Mouse (Mus musculus) forebrain, embryonic 15.5 days (tissue): ENCODE data around the gene Hpse2. TPM values are rescaled to one million over a fixed set of nuclear protein-coding genes. Genes with fewer than 3 reads are reported as not detected.

ENCODE experiments used
- ATAC-seq: fragments of 200-750 bp; cut with Nextera tagmentation; replicated peaks from 2 replicates; pipeline ENCODE4 v1.8.0; 2017; ENCODE audit warnings: mild to moderate bottlenecking, moderate TSS enrichment, moderate library complexity
- H3K27ac ChIP-seq: fragments of 300-500 bp; sonication (generic); replicated peaks from 2 replicates; pipeline ENCODE4 v1.5.1; 2015; ENCODE audit warnings: mild to moderate bottlenecking, inconsistent platforms
- H3K27me3 ChIP-seq: fragments of 300-500 bp; sonication (generic); 2 replicates; pipeline ENCODE4 v1.6.1; 2015; ENCODE audit warnings: inconsistent platforms
- H3K36me3 ChIP-seq: fragments of 300-500 bp; sonication (generic); 2 replicates; pipeline ENCODE4 v1.6.1; 2015; ENCODE audit warnings: mild to moderate bottlenecking, inconsistent platforms
- H3K4me1 ChIP-seq: fragments of 300-500 bp; sonication (generic); 2 replicates; pipeline ENCODE4 v1.6.1; 2015; ENCODE audit warnings: inconsistent platforms
- H3K4me2 ChIP-seq: fragments of 300-500 bp; sonication (generic); replicated peaks from 2 replicates; pipeline ENCODE4 v1.6.1; 2015; ENCODE audit warnings: mild to moderate bottlenecking, inconsistent platforms
- H3K4me3 ChIP-seq: fragments of 300-500 bp; sonication (generic); 2 replicates; pipeline ENCODE4 v1.5.1; 2015; ENCODE audit warnings: mild to moderate bottlenecking, inconsistent platforms
- H3K9ac ChIP-seq: fragments of 300-500 bp; sonication (generic); replicated peaks from 2 replicates; pipeline ENCODE4 v1.6.1; 2015; ENCODE audit warnings: mild to moderate bottlenecking, inconsistent platforms
- H3K9me3 ChIP-seq: fragments of 300-500 bp; sonication (generic); 2 replicates; pipeline ENCODE4 v1.6.1; 2016; ENCODE audit warnings: inconsistent platforms
- WGBS: fragments of 180-500 bp; shearing (Covaris S2); methylation state at CpG from one replicate; pipeline ENCODE4 v1.1.7; 2015; ENCODE audit warnings: mixed read lengths; 5-methylcytosine and 5-hydroxymethylcytosine counted together
- polyA plus RNA-seq: library from polyadenylated mRNA; unstranded; fragments of >200 nt; fragmentation: Nextera tagmentation; extraction: Ambion mirVana; gene quantifications from 2 replicates; pipeline ENCODE4 v1.2.1, GENCODE M21; 2015

Gene Hpse2
- polyA plus RNA-seq, 1 experiment from 2014 or later, result 0.22 TPM

DNA sequence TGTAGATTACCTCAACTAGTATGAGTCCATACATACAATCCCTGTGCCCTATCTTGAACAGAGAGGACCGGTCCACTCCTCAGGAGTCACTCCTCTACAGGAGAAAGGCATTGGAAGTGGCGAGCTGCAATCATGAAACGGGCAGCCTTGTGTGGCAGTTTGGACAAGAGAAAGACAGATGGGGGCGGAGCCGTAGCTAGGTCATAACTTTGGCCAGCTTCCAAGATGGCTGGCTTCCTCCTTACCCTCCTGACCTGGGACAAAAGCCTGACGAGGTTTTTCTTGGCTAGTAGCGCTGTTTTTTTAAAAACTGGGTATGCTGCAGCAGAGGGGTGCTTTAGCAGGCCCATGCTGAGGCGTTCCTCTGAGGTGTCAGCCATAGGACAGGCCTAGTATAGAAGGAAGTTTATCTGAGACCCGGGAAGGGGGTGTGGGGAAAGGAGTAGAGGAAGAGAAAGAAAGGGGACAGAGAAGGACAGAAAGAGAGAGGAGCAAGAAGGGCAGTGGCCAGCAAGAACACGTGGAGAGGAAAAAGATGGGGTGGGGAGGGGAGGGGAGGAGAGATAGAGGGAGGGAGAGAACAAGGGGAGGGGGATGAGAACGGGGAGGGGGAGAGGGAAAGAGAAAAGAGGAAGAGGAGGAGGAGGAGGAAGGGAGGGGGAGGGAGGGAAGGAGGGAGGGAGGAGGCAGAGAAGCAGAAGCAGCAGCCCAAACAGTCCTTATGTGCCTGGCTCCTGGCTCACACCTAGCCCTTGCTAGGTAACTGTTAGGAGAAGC is 634.8 kb downstream of the Hpse2 start:
- H3K27ac ChIP-seq, result peak overlapping the region; percentile 47
- H3K36me3 ChIP-seq, result no peaks in the 10 kb centered on the region
- ATAC-seq, result peak; percentile 35

GRCm38 (mm10) chr19:42752363-42752931 is 635.7 kb downstream of the Hpse2 start, which contains the start of gene Pyroxd2:
Pyroxd2 (minus strand) TSS chr19:42752775.
- ATAC-seq, result peak; percentile 91
- H3K4me3 ChIP-seq, result peak within 1 kb of the TSS; percentile 43
- H3K4me1 ChIP-seq, result peaks cover 21% of the 10 kb centered on the region
- H3K36me3 ChIP-seq, result no peaks in the 10 kb centered on the region
- no peaks in the 10 kb centered on the region for H3K9me3 ChIP-seq
- peak within 1 kb of the TSS; percentile 74 for H3K4me2 ChIP-seq
- H3K9ac ChIP-seq, result peak within 1 kb of the TSS; percentile 52
- no peaks in the 10 kb centered on the region for H3K27me3 ChIP-seq
- 3% methylated on average over 22 of the region's 22 CpGs for WGBS
- peak within 1 kb of the TSS; percentile 47 for H3K27ac ChIP-seq

More for the DNA sequence above, 634.8 kb downstream of the Hpse2 start:
- Histone ChIP-seq H3K4me1 (peaks cover 21% of the 10 kb centered on the region), H3K9ac (peak overlapping the region; percentile 52; the same call in 1 of the 2 replicates), H3K4me2 (peak overlapping the region; percentile 74), H3K4me3 (peak overlapping the region; percentile 43; the same call in 1 of the 2 replicates), H3K9me3 (no peaks in the 10 kb centered on the region), H3K27me3 (no peaks in the 10 kb centered on the region)
- WGBS, result 19% methylated on average over 11 of the region's 11 CpGs

DNA sequence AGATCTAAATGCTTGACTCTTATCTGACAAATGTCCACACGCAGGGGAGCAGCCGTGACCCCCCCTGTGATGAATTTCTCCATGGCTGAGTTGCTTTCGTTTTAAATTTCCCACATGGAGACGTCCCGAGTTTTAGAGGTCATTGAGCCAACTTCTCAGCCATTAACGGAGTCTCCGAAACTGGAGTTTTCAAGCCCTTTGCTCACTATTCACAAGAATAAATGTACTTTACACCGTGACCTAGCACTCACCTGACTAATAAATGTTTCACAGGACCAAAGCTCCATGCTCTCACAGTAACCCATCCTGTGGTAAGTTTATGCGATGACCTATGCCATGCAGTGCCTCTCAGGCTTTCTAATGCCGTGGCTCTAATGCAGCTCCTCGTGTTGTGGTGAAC is 638.0 kb downstream of the Hpse2 start:
- Histone ChIP-seq H3K9ac (no peak overlapping the region), H3K27me3 (no peaks in the 10 kb centered on the region), H3K36me3 (no peaks in the 10 kb centered on the region), H3K4me3 (no peak overlapping the region), H3K4me2 (no peak overlapping the region), H3K4me1 (peaks cover 16% of the 10 kb centered on the region), H3K27ac (no peak overlapping the region), H3K9me3 (no peaks in the 10 kb centered on the region)
- no peak for ATAC-seq
- WGBS, result 80% methylated on average over 11 of the region's 11 CpGs

GRCm38 (mm10) chr19:42746702-42747101 is 641.5 kb downstream of the Hpse2 start:
- 87% methylated on average over 8 of the region's 8 CpGs for WGBS
- Histone ChIP-seq H3K36me3 (no peaks in the 10 kb centered on the region), H3K9me3 (no peaks in the 10 kb centered on the region), H3K4me1 (peaks cover 14% of the 10 kb centered on the region; the same call in 1 of the 2 replicates), H3K4me3 (no peak overlapping the region), H3K27ac (no peak overlapping the region), H3K4me2 (no peak overlapping the region), H3K9ac (no peak overlapping the region), H3K27me3 (no peaks in the 10 kb centered on the region)
- ATAC-seq, result no peak

GRCm38 (mm10) chr19:42745869-42746224 is 642.3 kb downstream of the Hpse2 start:
- H3K27ac ChIP-seq, result no peak overlapping the region
- no peaks in the 10 kb centered on the region for H3K36me3 ChIP-seq
- H3K4me3 ChIP-seq, result no peak overlapping the region
- no peak for ATAC-seq
- no peak overlapping the region for H3K4me2 ChIP-seq
- H3K27me3 ChIP-seq, result no peaks in the 10 kb centered on the region
- WGBS, result 73% methylated on average over 4 of the region's 4 CpGs
- H3K4me1 ChIP-seq, result peaks cover 14% of the 10 kb centered on the region; the same call in 1 of the 2 replicates
- no peak overlapping the region for H3K9ac ChIP-seq
- no peaks in the 10 kb centered on the region for H3K9me3 ChIP-seq

DNA sequence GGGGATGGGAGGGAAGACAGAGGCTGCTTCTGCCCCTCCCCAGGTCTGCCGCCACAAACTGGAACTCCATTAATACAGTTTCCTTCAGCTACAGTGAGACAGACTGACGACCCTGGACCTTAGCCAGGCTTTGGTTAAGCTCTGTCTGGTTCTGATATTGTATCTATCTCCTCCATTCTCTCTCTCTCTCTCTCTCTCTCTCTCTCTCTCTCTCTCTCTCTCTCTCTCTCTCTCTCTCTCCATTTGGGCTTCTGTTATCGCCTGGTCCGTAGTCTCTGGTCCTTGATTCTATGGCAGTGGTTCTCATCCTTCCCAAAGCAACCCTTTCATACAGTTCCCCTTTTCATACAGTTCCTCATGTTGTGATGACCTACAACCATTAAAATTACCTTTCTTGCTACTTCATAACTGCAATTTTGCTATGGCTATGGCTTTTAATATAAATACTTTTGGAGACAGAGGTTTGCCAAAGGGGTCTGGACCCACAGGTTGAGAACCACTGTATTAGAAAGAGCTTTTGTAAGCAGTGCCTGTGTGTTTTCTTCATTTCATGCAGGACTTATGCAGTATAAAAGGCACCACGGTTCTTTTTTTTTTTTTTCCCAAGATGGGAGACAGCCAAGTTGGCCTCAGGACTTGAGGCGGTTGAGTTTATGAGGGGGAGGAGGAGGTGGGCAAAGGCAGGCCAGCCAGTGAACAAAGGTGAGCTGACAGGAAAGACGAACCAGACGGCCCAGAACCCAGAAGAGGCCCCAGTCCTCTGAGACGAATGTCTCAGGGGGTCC is 642.9 kb downstream of the Hpse2 start:
- H3K4me1 ChIP-seq, result peaks cover 14% of the 10 kb centered on the region; the same call in 1 of the 2 replicates
- WGBS, result 48% methylated on average over 9 of the region's 9 CpGs
- H3K27me3 ChIP-seq, result no peaks in the 10 kb centered on the region
- no peak overlapping the region for H3K4me2 ChIP-seq
- H3K36me3 ChIP-seq, result no peaks in the 10 kb centered on the region
- ATAC-seq, result no peak
- no peaks in the 10 kb centered on the region for H3K9me3 ChIP-seq
- no peak overlapping the region for H3K4me3 ChIP-seq
- no peak overlapping the region for H3K27ac ChIP-seq
- H3K9ac ChIP-seq, result no peak overlapping the region

- Histone ChIP-seq H3K4me3 (no peak overlapping the region), H3K36me3 (no peaks in the 10 kb centered on the region), H3K27ac (no peak overlapping the region), H3K9ac (no peak overlapping the region), H3K9me3 (no peaks in the 10 kb centered on the region), H3K4me2 (no peak overlapping the region), H3K27me3 (no peaks in the 10 kb centered on the region), H3K4me1 (peaks cover 14% of the 10 kb centered on the region; the same call in 1 of the 2 replicates)
- ATAC-seq, result peak; percentile 78
- 26% methylated on average over 4 of the region's 4 CpGs for WGBS
These were observed 644.0 kb downstream of the Hpse2 start for GRCm38 (mm10) chr19:42744162-42744586.

GRCm38 (mm10) chr19:42743261-42743660 is 644.9 kb downstream of the Hpse2 start:
- no peak overlapping the region for H3K4me2 ChIP-seq
- 0 out of 2 replicates have a peak, but pooled peaks have one; percentile 14 for ATAC-seq

GRCm38 (mm10) chr19:42741884-42742283 is 646.3 kb downstream of the Hpse2 start:
- Histone ChIP-seq H3K27me3 (no peaks in the 10 kb centered on the region), H3K4me3 (no peak overlapping the region), H3K9me3 (no peaks in the 10 kb centered on the region), H3K4me1 (peaks cover 14% of the 10 kb centered on the region; the same call in 1 of the 2 replicates), H3K9ac (no peak overlapping the region), H3K4me2 (no peak overlapping the region), H3K36me3 (no peaks in the 10 kb centered on the region), H3K27ac (no peak overlapping the region)
- WGBS, result 75% methylated on average over 14 of the region's 14 CpGs
- ATAC-seq, result no peak

More at GRCm38 (mm10) chr19:42743261-42743660, 644.9 kb downstream of the Hpse2 start:
- Histone ChIP-seq H3K36me3 (no peaks in the 10 kb centered on the region), H3K4me1 (peaks cover 14% of the 10 kb centered on the region; the same call in 1 of the 2 replicates), H3K27me3 (no peaks in the 10 kb centered on the region), H3K27ac (no peak overlapping the region), H3K4me3 (no peak overlapping the region), H3K9me3 (no peaks in the 10 kb centered on the region), H3K9ac (no peak overlapping the region)
- 43% methylated on average over 16 of the region's 16 CpGs for WGBS

DNA sequence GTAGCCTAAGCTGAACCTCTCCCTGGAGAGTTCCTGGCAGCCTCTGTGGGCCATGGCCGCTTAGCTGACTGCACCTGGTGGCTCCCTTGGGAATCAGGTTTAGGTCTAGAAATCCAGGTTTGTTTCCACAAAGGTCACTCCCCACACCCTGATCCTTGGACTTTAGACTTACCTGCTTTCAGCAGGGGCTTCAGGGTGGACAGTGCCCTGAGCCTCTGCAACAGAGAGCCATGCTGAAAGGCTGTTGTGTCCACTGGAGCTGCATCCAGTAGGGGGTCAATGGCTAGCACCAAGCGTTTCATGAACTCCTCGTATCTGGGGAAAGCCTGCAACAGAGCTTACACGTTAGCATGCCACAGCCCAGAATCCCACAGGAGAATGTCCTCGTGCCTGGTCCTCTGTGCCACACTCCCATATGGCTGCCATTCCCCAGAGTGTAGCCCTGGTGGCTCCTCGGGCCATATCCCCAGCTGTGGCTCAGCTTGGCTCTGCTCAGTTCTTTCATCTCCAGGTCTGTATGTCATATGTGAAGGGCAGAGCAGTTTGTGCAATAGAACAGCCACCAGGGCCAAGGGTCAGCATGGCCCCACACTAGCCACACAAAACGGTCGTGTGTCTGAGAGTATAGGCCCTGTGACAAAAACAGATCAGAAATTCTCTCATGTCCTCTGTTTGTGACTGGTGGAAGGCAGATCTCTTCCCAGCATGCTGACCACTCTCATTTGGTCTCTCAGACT is 647.8 kb downstream of the Hpse2 start:
- 88% methylated on average over 8 of the region's 8 CpGs for WGBS
- Histone ChIP-seq H3K27ac (no peak overlapping the region), H3K9me3 (no peaks in the 10 kb centered on the region), H3K4me3 (no peak overlapping the region), H3K4me1 (peaks cover 14% of the 10 kb centered on the region; the same call in 1 of the 2 replicates), H3K9ac (no peak overlapping the region), H3K27me3 (no peaks in the 10 kb centered on the region), H3K4me2 (no peak overlapping the region), H3K36me3 (no peaks in the 10 kb centered on the region)
- ATAC-seq, result no peak

GRCm38 (mm10) chr19:42739734-42740133 is 648.4 kb downstream of the Hpse2 start:
- WGBS, result 92% methylated on average over 6 of the region's 6 CpGs
- H3K36me3 ChIP-seq, result no peaks in the 10 kb centered on the region
- no peak for ATAC-seq

More at GRCm38 (mm10) chr19:42739734-42740133, 648.4 kb downstream of the Hpse2 start:
- Histone ChIP-seq H3K4me3 (no peak overlapping the region), H3K27me3 (no peaks in the 10 kb centered on the region), H3K9ac (no peak overlapping the region), H3K4me2 (no peak overlapping the region), H3K4me1 (peaks cover 12% of the 10 kb centered on the region; the same call in 1 of the 2 replicates), H3K27ac (no peak overlapping the region), H3K9me3 (no peaks in the 10 kb centered on the region)
